Mouse (Mus musculus) heart, adult 2 months (tissue): ENCODE measurements around the gene Tbc1d14.

Source experiments
- EP300 ChIP-seq: fragments of 200-500 bp; IDR thresholded peaks from 2 replicates; pipeline ENCODE4 v1.6.1; 2011; ENCODE audit warnings: low read depth, low read length, control low read depth; ENCODE audit not compliant: insufficient read depth
- POLR2A ChIP-seq: fragments of 200-500 bp; IDR thresholded peaks from 2 replicates; pipeline ENCODE4 v1.6.1; 2011; ENCODE audit warnings: mild to moderate bottlenecking, low read depth, low read length, control low read depth; ENCODE audit not compliant: insufficient read depth

DNA sequence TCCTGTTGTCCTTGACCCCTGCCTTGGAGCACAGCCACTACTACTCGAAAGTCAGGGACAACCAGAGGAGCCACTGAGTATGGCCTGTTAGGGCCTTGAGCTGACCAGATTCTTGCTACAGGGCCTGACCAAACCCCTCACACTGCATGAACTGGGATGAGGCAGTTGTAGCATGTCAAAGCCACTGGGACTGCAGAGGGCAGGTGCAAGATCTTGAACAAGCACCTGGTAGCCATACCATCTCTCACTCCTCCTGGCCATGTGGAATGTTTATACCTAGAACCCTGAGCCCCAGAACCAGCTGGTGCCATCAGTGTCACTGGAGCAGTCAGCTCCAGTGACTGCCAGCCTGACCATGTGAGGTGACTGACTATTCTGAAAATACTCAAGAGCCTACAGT lies 5.8 kb upstream of the Tbc1d14 start:
- TF ChIP-seq POLR2A (no peak), EP300 (no peak)
